Mouse (Mus musculus): Measurements from ENCODE around the gene Colgalt1.

Gene Colgalt1

DNA sequence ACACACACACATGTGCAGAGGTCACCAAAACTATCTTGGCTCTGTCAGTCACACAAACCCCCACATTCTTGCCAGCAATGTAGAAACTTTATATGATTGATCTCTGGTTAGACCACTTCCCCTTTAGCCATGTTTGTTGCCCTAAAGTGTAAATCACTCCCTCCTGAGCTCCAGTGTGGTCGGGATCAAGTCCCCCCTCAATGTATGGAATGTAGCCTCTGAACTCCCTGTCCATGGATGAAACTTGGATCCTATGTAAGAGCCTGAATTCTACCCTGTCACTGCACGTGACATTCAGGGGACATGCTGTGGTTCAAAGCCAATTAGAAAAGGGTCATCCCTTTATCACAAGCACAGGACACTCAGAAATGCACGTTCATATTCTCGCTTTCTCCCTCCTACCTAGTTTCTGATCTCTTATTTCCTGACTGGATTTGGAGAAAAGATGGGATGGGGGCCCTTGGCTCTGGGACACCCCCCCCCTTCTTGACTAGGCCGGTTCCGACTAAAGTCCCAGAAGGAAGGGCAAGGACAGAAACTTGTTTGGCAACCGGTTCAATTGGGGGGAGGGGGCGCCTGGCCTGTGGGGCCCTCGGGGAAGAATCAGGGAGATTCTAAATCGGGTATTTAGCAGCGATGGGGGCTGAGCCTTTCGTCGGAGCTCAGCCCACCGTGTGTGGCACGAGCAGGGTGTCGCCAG, 17.7 kb downstream of the Colgalt1 start:
- DNase-seq (ENCODE audit: low spot score), result no peak

DNA sequence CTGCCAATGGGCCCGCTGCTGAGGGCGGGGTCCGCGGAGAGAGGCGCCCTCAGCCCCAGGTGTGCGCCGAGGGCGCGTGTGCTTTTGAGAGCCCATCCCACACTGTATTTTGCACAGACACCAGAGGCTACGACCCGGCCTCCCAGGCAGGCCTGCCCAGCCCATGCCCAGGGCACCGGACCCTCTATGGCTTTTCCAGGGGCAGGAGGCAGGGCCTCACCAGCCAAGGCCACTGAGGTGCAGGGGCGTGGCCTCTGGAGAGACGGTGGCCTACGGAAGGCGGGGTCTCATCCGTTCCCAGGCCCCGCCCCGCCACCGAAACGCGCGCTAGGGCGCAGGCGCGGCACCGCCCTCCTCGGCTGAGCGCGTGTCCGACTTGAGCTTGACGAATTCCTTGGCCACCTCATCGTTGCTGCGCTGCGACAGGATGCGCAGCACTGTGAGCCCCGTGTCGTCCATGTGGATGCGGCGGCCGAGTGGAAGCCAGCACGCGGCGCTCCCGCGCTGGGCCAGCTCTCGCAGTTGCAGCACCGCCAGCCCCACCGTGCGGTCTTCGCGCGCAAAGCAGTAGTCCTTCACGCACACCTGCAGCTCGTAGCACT, 18.4 kb downstream of the Colgalt1 start:
- DNase-seq (ENCODE audit: low spot score), result peak; percentile 91

DNA sequence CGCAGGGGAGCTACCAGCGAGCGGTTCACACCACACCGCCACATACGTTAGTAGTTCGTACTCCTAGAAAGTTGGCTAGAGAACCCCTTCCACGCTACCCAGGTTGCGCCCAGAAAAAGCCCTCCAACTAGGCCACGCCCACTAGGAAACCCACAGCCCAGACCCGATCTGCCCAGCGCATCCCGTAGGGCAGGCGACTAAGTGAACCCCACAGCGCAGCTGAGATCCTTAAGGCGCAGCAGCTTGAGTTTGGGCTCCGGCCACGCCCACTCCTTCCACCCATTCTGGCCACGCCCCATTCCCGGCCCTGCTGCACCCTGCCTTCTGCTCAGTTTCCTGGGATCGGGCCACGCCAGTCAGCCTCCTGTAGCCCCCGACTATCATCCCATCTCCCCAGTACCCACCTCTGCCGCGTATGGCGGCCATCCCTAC, 19.0 kb downstream of the Colgalt1 start:
- peak; percentile 47 for DNase-seq (ENCODE audit: low spot score)

DNA sequence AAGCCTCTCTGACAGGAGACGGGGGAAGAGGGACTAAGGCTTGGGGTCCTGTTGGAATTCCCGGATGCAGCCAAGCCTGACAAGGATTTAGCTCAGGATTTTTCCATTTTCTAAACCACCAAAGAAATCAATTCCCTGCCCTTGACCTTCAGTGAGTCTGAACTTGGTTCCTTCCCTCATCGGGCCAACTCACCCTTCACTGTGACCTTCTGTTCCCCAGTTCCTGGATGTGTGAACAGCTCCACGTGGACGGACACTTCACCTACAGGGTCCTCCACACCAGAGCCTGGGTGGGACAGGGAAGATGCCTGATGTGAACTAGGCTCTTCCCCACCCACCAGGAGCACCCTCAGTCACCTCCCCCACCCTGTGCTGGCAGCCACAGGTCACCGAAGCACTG, 20.0 kb downstream of the Colgalt1 start:
- DNase-seq (ENCODE audit: low spot score), result no peak

GRCm38 (mm10) chr8:71631897-71632296, 21.1 kb downstream of the Colgalt1 start:
- DNase-seq (ENCODE audit: low spot score), result no peak

DNA sequence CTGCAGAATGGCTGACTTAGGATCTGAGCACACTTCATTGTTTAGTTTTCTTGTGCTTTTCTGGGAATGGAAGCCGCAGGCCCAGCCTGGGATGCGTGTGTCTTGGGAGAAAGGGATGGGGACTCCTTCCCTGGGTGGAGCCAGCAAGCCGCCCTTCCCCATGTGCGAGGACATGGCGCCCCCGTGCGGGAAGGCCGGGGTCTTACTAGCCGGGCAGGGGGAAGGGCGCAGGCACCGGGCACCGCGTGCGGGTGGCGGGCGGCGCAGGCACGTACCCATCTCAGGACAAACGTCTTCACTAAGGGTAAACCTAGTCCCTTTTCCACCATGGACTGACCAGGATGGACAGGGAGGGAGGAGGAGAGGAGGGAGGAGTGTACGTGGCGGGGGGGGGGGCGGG, 22.4 kb downstream of the Colgalt1 start:
- peak; percentile 49 for DNase-seq (ENCODE audit: low spot score)

- peak; percentile 57 for DNase-seq (ENCODE audit: low spot score)
These were observed 23.3 kb downstream of the Colgalt1 start for GRCm38 (mm10) chr8:71633981-71634667.

- DNase-seq (ENCODE audit: low spot score), result peak; percentile 59
These were observed 26.6 kb downstream of the Colgalt1 start for GRCm38 (mm10) chr8:71637149-71638095.

DNA sequence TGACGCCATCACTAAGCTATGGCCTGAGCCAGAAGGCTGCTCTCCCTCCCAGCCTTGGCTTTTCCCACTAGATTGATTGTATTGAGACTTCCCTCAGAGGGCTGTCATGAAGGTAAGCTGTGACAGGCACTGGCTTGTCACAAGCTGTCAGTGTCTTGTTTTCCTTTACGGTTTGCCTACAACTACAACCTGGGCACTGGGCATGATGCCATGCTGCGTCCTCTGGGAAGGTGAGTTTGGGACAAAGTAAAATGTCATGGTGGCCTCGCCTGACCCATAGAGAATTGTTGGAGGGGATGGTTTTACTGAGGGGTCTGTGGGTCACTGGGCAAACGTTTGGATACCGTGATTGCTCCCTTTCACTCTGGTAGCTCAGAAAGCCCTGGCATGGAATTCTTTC, 27.5 kb downstream of the Colgalt1 start:
- no peak for DNase-seq (ENCODE audit: low spot score)

DNA sequence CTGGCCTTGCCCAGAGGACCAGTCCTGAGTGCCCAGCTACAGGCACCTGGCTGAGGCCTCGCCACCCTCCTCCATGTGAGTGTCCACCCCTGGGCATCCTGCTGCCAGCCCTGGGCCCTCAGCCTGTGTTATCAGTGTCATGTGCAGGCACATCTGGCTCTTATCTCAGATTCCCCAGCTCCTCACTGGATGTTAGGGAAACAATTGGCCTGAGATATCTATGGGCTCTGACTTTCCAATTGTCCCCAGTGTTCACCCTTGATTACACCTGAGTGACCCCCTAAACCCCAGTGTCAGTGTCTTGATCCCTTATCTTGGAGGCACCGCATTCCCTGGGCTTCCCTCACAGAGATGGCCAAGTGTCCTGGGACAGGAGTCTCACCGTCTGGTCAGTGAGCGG, 28.5 kb downstream of the Colgalt1 start:
- DNase-seq (ENCODE audit: low spot score), result no peak

DNA sequence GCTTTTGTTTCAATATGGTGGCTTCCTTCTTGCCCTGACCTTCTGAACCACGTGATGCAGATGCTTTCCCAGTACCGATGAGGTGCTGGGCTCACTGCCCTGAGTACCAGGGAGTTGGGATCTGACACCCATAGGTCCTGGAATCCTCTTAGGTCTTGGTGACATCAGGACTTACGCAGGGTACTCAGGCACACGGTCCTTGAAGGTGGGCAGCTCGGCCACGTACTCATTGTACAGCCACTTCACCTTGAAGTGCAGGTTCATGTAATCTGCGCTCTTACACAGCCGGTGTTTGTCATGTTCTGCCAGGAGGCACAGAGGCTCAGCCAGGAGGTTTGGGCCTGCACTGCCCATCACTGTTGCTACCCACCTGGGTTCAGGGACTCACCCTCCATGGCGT, 34.7 kb downstream of the Colgalt1 start:
- no peak for DNase-seq (ENCODE audit: low spot score)

GRCm38 (mm10) chr8:71654600-71654999, 43.8 kb downstream of the Colgalt1 start:
- DNase-seq (ENCODE audit: low spot score), result no peak

DNA sequence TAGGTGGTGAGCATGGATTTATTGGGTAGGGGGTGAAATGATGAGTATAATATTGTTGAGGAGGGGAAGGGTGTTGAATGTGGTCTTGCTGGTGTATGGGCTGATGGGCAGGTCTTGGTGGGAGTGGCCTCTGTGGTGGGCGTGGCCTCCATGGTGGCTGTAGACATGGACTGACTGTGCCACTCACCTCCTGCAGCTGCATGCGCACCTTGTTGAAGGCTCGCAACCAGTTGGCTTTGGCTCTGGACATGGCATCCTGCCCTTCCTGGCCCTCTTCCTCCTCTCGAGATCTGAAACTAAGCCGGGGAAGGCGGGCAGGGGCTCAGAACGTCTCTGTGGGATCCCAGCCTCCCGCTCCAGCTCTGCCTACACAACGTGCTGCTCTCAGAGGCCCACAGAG, 47.0 kb downstream of the Colgalt1 start:
- DNase-seq (ENCODE audit: low spot score), result no peak

- no peak for DNase-seq (ENCODE audit: low spot score)
These were observed 47.8 kb downstream of the Colgalt1 start for GRCm38 (mm10) chr8:71658515-71659049.

DNA sequence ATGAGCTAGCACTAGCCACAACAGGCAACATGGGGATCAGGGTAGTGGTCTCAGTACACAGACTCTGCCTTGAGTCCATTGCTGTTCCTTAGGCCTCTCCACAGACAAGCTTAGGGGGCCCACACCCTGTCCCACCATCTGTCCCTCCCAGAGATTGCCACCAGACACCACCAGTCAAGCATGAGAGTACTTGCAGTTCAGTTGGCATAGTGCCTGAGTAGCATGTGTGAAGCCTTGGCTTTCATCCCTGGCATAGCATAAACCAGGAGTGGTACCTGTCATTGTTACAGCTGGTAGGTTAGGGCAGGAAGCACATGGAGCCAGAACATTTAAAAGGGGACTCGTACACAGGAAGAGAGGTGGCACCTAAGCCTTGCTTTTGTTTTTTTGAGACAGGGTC, 49.0 kb downstream of the Colgalt1 start:
- DNase-seq (ENCODE audit: low spot score), result no peak

DNA sequence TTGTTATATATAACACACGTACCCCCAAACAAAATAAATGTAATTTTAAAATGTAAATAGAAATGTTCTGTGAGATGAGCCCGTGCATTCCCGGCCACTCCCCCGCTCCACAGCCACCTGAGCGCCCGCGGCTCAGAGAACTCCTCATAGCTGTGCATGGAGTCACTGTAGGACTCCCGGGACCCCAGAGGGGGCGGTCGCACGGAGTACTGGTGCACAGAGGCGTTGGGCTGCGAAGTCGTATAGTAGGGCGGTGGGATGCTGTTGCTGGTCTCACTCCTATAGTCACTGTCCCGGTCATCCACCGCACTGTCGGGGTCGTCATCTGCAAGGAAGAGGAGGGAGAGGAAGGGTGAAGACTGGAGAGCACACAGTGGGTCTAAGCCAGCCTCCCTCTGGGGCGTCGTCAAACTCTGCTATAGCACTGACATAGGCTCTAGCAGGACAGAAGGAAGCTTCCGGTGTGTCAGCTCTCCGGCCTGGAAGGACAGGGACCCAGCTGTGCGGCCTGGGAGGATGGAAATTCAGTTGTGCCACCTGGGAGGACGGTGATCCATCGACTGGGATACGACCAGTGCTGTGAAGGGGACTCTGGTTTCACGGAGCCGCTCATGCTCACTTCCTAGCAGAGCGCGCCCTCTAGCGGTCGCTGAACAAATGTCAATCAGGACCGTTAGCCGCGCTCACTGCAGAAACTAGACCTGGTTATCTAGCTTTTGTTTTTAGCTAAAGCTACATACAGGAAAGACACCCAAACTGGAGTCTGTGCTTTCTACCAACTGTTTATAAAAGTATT, 49.7 kb downstream of the Colgalt1 start:
- DNase-seq (ENCODE audit: low spot score), result peak; percentile 89

DNA sequence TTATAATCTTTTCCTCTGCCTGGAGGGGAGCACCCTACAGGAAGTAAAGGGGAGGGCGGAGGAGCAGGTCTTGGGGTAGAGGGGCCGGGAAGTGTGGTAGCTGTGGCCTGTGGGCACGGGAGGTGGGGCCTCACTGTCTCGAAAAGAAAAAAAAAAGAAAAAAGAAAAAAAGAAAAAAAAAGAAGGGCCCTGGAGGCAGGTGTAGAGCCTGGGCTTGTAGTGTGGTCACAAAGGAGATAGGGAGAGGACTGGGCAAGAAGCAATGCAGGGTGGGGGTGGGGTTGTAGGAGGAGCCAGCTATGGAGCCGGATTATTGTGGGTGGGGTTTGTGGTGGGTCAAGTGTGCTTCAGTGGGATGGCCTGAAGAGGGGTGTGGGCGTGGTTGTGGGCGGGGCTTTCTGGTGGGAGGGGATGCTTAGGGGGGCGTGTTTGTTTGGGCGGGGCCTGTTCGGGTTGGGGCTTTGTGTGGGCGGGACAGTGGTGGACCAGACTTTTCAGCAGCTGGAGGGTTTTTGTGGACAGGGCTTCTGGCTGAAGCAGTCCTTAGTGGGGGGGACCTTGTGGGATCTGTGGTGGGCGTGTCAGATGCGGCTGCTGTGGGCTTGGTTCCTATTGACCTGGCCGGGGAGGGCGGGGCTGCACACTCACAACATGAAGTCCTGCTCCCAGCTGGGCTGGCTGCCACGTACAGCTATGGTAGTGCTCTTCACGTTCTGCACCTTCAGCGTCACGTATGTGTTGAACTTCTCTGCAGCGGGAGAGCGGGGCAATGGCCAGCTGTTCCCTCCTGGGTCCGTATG, 54.7 kb downstream of the Colgalt1 start:
- peak; percentile 66 for DNase-seq (ENCODE audit: low spot score)

- no peak for DNase-seq (ENCODE audit: low spot score)
These were observed 56.1 kb downstream of the Colgalt1 start for GRCm38 (mm10) chr8:71666855-71667254.

GRCm38 (mm10) chr8:71667256-71667655, 56.5 kb downstream of the Colgalt1 start:
- DNase-seq (ENCODE audit: low spot score), result no peak

Measured in layer of hippocampus, adult 11-12 months (tissue).